Mouse (Mus musculus): Measurements from ENCODE around the gene Tmub1. TPM values are rescaled to one million over a fixed set of nuclear protein-coding genes. Genes with fewer than 3 reads are reported as not detected.

Gene Tmub1
- total RNA-seq, 1 experiment from 2014 or later: 11.8 TPM

DNA sequence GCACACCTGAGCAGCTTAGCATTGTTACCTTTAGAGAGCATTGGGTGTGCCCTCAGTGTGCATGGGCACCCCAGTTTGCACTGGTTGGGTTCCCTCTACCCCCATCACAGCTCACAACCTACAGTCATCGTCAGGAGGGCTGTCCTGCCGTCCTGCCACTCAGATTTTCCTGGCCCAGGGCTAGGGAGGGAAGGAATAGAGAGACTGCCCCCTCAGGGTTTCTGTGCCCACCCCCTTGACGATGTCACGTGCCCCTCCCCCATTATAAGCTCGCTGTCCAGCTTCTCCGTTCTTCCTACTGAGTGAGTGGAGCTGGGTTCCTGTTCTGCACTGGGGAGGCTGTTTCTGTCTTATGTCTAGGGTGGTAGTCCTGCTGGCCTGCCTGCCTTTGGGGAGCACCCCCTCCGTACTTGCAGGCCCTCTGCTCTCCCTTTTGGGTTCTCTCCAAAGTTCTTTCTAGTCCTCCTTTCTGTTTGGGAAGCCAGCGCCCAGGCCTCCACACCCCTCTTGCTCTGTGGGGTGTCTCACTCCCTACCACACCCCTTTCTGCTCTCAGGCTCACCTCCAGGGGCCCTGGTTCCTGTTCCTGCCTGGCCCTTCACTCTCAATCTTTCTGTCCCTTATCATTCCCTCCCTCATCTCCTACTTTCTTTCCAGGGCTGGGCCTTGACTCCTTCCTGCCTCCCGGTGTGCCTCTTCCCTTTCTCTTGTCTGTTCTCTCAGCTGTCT is 20.9 kb downstream of the Tmub1 start:
- ATAC-seq (replicated peaks; ENCODE audit: insufficient number of reproducible peaks, low FRiP score, low TSS enrichment, poor library complexity, severe bottlenecking): no peak

GRCm38 (mm10) chr5:24426037-24426432 is 21.6 kb downstream of the Tmub1 start:
- no peak for ATAC-seq (replicated peaks; ENCODE audit: insufficient number of reproducible peaks, low FRiP score, low TSS enrichment, poor library complexity, severe bottlenecking)

- no peak for ATAC-seq (replicated peaks; ENCODE audit: insufficient number of reproducible peaks, low FRiP score, low TSS enrichment, poor library complexity, severe bottlenecking)
Measured at GRCm38 (mm10) chr5:24425421-24426036, 22.1 kb downstream of the Tmub1 start.

DNA sequence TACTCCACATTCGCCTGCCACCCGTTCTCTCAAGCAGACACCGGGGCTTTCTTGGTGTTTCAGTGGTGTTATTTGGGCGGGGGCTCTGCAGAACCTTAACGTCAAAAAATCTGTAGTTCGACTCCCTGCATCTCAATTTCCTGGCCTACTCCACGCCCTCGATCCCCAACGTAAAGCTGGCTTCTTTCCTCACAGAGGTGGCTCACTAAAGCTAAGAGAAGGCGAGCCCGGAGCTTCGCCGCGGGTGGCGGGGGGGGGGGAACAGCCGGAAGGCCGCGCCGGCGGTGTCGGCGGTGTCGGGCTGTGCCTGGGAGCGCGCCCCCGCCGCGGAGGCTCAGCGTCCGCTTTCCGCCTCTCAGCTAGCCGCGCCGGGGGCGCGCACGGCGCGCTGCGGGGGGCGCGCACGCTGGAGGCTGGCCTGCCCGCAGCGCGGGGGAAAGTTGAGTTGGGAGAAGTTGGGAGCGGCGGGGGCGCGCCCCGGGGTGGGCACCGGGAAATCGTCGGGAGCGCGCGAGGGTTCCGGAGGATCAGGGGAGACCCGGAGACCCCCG is 22.7 kb downstream of the Tmub1 start:
- ATAC-seq (replicated peaks; ENCODE audit: insufficient number of reproducible peaks, low FRiP score, low TSS enrichment, poor library complexity, severe bottlenecking): no peak

DNA sequence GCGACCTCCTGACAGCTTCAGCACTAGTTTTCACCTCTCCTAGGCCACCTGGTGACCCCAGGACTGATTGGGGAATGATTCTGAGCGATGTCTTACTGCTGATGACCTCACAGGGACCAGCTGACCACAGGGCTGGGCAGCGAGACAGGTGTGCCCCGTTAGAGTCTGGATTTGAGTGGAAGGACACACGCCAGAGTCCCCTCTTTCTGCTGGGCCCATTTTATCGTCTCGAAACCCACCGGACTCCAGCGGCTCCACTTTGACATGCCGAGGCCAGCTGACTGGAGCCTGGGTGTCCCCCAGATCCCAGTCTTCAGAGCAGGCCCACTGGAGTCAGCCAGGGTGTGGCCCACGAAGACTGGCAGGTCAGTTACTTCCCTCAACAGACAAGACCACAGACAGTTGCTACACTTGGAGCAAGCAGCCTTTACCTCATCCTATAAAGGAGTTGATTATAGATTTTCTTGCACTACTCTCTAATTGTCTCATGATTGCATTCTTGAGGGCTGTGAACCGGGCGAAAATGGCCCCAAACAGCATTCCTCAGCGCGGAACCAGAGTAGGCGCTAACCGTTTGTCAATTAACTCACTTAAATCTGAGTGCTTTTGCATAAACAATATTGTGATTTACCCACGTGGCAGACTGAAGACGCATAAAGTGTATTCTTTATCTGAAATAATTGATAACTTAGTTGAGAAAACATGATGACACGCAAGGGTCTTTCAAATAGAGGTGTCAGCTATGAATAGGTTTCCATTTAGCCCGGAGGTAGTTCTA is 23.5 kb downstream of the Tmub1 start:
- 0 out of 2 replicates have a peak, but pooled peaks have one; percentile 23 for ATAC-seq (replicated peaks; ENCODE audit: insufficient number of reproducible peaks, low FRiP score, low TSS enrichment, poor library complexity, severe bottlenecking)

GRCm38 (mm10) chr5:24423129-24424003 is 24.3 kb downstream of the Tmub1 start, which contains the start of the genes Cdk5 and Slc4a2:
Gene Cdk5, minus strand, starts transcription at chr5:24423530.
Gene Slc4a2, plus strand, starts transcription at chr5:24423837.
- peak; percentile 93 for ATAC-seq (replicated peaks; ENCODE audit: insufficient number of reproducible peaks, low FRiP score, low TSS enrichment, poor library complexity, severe bottlenecking)

- no peak for ATAC-seq (replicated peaks; ENCODE audit: insufficient number of reproducible peaks, low FRiP score, low TSS enrichment, poor library complexity, severe bottlenecking)
Measured at GRCm38 (mm10) chr5:24420381-24420780, 27.3 kb downstream of the Tmub1 start.

GRCm38 (mm10) chr5:24417587-24417986 is 30.1 kb downstream of the Tmub1 start:
- no peak for ATAC-seq (replicated peaks; ENCODE audit: insufficient number of reproducible peaks, low FRiP score, low TSS enrichment, poor library complexity, severe bottlenecking)

DNA sequence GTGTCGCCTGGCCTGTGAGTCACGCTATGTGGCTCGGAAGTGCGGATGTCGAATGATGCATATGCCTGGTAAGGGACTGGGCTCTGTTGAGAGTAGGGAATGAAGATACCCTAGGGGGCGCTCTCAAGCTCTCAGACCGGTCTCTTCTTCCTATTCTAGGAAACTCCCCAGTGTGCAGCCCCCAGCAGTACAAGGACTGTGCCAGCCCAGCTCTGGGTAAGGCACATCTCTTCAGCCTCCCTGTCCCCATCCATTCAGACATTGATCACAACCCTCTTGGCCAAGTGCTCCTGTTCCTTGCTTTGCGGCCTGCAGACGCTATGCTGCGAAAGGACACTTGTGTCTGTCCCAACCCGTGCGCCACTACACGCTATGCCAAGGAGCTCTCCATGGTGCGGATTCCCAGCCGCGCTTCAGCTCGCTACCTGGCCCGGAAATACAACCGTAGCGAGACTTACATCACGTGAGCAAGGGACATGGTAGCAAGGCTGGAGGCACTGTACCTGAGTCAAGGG is 31.4 kb downstream of the Tmub1 start:
- ATAC-seq (replicated peaks; ENCODE audit: insufficient number of reproducible peaks, low FRiP score, low TSS enrichment, poor library complexity, severe bottlenecking): peak; percentile 36; the same call in 1 of the 2 replicates

GRCm38 (mm10) chr5:24413938-24414337 is 33.7 kb downstream of the Tmub1 start:
- ATAC-seq (replicated peaks; ENCODE audit: insufficient number of reproducible peaks, low FRiP score, low TSS enrichment, poor library complexity, severe bottlenecking): no peak

DNA sequence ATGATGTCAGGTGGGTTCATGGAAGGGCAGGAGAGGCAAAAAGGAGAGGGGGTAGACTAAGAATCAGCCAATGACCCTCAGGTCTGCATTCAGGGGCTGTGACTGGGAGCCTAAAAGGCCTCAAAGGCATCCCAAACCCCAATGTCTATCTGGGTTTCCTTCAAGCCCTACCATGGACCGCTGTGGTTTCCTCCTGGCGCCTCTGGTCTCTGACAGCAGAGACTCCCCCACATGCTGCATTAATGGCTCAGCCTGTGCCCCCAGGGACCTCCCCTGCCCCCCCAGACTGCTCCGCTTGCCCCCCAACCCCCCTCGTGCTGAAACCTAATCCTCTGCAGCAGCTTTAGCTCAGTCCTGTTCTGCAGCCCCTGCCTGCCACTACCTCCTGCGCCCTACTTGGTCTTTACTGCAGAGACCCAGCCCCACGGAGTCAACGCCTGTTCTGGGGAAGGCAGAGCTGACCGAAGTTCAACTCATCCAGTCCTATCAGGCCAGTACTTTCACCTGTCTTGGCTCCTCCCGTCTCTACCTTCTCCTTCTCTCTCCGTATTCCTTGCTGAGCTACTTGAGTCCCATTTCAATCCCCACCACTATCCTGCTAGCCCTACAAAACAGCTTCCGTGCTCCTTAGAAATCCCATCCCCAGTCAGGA is 34.5 kb downstream of the Tmub1 start, which contains the start of gene Asic3:
Gene Asic3 (plus strand): TSS at position 351 of the 652 bp plus-strand sequence.
- ATAC-seq (replicated peaks; ENCODE audit: insufficient number of reproducible peaks, low FRiP score, low TSS enrichment, poor library complexity, severe bottlenecking): no peak

DNA sequence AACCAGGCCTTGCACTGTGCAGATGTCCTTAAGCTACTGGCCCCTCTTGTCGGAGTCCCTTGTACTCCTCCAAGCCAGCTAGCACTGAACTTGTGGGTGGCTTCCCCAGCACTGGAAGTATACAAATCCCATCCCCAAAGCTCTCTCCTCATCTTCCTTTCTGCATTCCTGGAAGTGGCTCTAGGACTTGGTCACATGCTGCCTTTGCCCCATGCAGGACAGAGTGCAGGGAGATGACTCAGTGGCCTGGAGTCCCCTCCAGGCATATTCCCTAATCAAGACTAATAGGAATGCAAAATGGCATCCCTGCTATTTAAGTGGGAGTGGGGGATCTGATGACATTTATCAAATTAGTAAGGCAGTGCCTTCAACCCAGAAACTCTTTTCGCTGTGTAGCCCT is 35.6 kb downstream of the Tmub1 start:
- no peak for ATAC-seq (replicated peaks; ENCODE audit: insufficient number of reproducible peaks, low FRiP score, low TSS enrichment, poor library complexity, severe bottlenecking)

DNA sequence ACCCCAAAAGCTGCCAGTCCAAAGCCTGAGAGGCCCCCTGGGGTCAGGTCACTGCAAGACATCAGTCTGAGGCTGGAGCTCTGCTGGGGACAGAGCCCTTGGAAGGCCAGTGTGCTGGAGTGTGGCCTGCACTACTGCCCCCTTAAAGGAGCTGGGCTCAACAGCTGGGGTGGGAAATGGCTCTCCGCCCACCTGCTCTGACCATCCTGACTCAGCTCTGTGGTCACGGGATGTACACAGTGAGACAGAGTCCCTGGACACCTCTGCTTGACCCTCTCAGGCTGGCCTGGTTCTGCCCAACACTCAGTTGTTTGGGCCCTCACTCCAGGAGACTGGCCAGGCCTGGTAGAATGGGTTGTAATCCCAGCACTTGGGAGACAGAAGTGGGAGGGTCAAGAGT is 38.2 kb downstream of the Tmub1 start:
- ATAC-seq (replicated peaks; ENCODE audit: insufficient number of reproducible peaks, low FRiP score, low TSS enrichment, poor library complexity, severe bottlenecking): no peak

DNA sequence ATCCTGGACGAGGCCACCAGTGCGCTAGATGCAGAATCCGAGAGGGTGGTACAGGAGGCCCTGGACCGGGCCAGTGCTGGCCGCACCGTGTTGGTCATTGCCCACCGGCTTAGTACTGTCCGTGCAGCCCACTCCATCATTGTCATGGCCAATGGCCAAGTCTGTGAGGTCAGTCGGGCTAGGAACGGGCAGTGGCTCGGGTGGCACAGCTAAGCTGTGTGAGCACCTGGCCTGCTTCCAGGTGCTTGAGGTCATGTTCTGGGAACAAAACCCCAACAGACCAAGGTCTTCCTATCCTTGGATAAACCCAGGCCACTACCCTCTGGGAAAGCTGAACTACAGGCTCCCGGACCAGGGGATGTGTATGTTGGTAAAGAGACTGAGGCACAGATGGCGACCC is 39.0 kb downstream of the Tmub1 start:
- ATAC-seq (replicated peaks; ENCODE audit: insufficient number of reproducible peaks, low FRiP score, low TSS enrichment, poor library complexity, severe bottlenecking): no peak

DNA sequence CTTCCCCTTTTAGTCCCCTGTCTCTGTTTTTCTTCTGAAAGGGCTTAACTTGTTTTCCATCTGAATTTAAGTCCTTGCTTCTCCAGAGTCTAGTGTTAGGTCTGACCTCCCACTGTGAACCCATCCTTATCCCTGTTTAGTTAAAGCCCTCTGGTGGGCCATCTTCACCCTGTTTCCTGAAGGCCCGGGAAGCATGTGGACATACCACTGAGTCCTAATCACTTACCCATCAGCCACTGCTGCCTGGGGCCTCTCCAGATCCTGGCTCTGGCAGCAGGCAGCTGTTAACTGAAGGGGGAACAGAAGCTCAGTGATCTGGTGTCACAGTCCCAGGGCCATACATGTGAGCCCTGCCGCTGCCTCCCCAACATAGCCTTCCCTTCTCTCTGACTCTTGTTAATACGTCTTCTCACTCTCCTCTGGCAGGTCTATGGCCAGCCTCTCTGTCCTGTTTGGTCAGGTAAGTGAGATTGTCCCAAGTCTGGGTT is 42.2 kb downstream of the Tmub1 start:
- no peak for ATAC-seq (replicated peaks; ENCODE audit: insufficient number of reproducible peaks, low FRiP score, low TSS enrichment, poor library complexity, severe bottlenecking)

DNA sequence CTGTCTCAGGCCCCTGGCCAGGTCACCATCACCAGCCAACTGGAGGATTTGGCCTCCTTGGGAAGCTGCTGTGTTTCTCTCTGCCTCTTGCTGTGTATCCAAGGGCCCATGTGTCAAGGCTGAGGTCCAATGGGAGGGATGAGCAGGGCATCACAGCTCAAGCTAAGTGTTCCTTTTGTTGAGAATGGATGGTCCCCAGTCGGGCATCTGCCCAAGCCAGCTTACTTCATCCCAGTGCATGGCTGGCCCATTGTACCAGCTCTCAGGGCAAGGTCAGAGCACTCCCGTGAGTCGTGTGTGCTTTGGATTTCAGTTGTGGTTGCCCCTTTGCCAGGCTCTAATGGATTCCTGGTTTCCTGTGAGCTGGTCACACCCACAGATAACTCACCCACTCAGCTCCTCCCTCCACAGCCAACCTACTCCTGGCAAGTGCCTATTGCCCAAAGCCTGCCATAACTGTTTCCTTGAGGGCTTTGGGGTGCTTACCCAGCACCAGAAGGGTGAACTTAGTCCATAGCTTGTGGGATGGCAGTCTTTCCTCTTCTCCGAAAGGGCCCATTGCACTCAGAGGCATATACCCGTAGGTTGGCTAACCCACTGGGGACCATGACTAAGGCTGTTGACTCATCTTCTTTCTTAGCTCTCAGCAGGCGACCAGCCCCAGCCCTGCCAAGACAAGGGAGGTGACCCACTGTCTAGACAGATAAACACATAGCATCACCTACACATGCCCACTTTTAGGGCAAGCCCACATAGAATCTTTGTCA is 42.9 kb downstream of the Tmub1 start:
- no peak for ATAC-seq (replicated peaks; ENCODE audit: insufficient number of reproducible peaks, low FRiP score, low TSS enrichment, poor library complexity, severe bottlenecking)

DNA sequence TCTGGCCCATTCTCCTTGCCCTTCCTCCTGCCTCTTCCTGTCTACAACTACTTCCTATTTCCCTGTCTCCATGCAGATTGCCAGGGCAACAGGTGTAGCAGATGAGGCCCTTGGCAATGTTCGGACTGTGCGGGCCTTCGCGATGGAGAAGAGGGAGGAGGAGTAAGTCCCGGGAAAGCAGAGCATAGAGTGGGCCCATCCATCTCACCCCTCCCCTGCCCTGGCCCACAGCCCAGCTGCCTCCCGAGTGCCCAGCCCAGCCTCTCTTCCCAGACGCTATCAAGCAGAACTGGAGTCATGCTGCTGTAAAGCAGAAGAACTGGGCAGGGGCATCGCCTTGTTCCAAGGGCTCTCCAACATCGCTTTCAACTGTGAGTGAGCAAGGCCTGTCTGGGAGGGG is 45.7 kb downstream of the Tmub1 start:
- ATAC-seq (replicated peaks; ENCODE audit: insufficient number of reproducible peaks, low FRiP score, low TSS enrichment, poor library complexity, severe bottlenecking): no peak

All from monocyte, adult 5-6 weeks (primary cell).